Mouse (Mus musculus): ENCODE measurements at regions not wholly inside any gene's neighbourhood (a gene's known extent, or its start where the extent isn't known, plus 50 kb on each side); places are given as distances from the start of the nearest gene placed in this dataset.
"Not testable (repeated sequence)": the region's sequence is repeated elsewhere in the genome, so short reads cannot be mapped to it uniquely, and the experiment has no call there.

- not testable (repeated sequence) for DNase-seq (ENCODE audit: low spot score in 2 of 2)
These were observed 339.0 kb downstream of the Dync2h1 start for GRCm38 (mm10) chr9:6845281-6845680.

- DNase-seq (ENCODE audit: low spot score in 2 of 2), result not testable (repeated sequence)
These were observed 349.3 kb downstream of the Dync2h1 start for GRCm38 (mm10) chr9:6834936-6835335.

GRCm38 (mm10) chr9:6834470-6834869 is 349.8 kb downstream of the Dync2h1 start:
- DNase-seq (ENCODE audit: low spot score in 2 of 2), result no peak

- DNase-seq (ENCODE audit: low spot score in 2 of 2), result no peak
These were observed 351.4 kb downstream of the Dync2h1 start for GRCm38 (mm10) chr9:6832862-6833261.

- not testable (repeated sequence) for DNase-seq (ENCODE audit: low spot score in 2 of 2)
These were observed 352.6 kb downstream of the Dync2h1 start for GRCm38 (mm10) chr9:6831642-6832041.

GRCm38 (mm10) chr9:6826581-6826980 is 357.7 kb downstream of the Dync2h1 start:
- no peak for DNase-seq (ENCODE audit: low spot score in 2 of 2)

GRCm38 (mm10) chr9:6825609-6826008 is 358.6 kb downstream of the Dync2h1 start:
- no peak for DNase-seq (ENCODE audit: low spot score in 2 of 2)

- not testable (repeated sequence) for DNase-seq (ENCODE audit: low spot score in 2 of 2)
These were observed 360.3 kb downstream of the Dync2h1 start for GRCm38 (mm10) chr9:6823946-6824345.

GRCm38 (mm10) chr9:6823536-6823935 is 360.7 kb downstream of the Dync2h1 start:
- DNase-seq (ENCODE audit: low spot score in 2 of 2), result no peak

GRCm38 (mm10) chr9:6776671-6777070 is 407.6 kb downstream of the Dync2h1 start:
- DNase-seq (ENCODE audit: low spot score in 2 of 2), result no peak

GRCm38 (mm10) chr9:6741478-6741877 is 442.8 kb downstream of the Dync2h1 start:
- no peak for DNase-seq (ENCODE audit: low spot score in 2 of 2)

GRCm38 (mm10) chr9:6736411-6736810 is 447.8 kb downstream of the Dync2h1 start:
- no peak for DNase-seq (ENCODE audit: low spot score in 2 of 2)

- no peak for DNase-seq (ENCODE audit: low spot score in 2 of 2)
These were observed 456.8 kb upstream of the Ddi1 start for GRCm38 (mm10) chr9:6726411-6726810.

GRCm38 (mm10) chr9:6677225-6677718 is 407.6 kb upstream of the Ddi1 start:
- DNase-seq (ENCODE audit: low spot score in 2 of 2), result no peak

GRCm38 (mm10) chr9:6668001-6668969 is 398.6 kb upstream of the Ddi1 start:
- DNase-seq (ENCODE audit: low spot score in 2 of 2), result peak; percentile 63 to 78

- DNase-seq (ENCODE audit: low spot score in 2 of 2), result no peak
These were observed 396.0 kb upstream of the Ddi1 start for GRCm38 (mm10) chr9:6665679-6666078.

GRCm38 (mm10) chr9:6652267-6652994 is 382.8 kb upstream of the Ddi1 start:
- DNase-seq (ENCODE audit: low spot score in 2 of 2), result no peak

- no peak for DNase-seq (ENCODE audit: low spot score in 2 of 2)
These were observed 382.1 kb upstream of the Ddi1 start for GRCm38 (mm10) chr9:6651572-6652236.

GRCm38 (mm10) chr9:6645796-6646309 is 376.2 kb upstream of the Ddi1 start:
- no peak for DNase-seq (ENCODE audit: low spot score in 2 of 2)

- no peak for DNase-seq (ENCODE audit: low spot score in 2 of 2)
These were observed 375.7 kb upstream of the Ddi1 start for GRCm38 (mm10) chr9:6645321-6645720.

GRCm38 (mm10) chr9:6617155-6617554 is 347.5 kb upstream of the Ddi1 start:
- DNase-seq (ENCODE audit: low spot score in 2 of 2), result no peak

- DNase-seq (ENCODE audit: low spot score in 2 of 2), result no peak
These were observed 339.6 kb upstream of the Ddi1 start for GRCm38 (mm10) chr9:6609284-6609627.
